Mouse (Mus musculus): ENCODE data around the gene Aurka.

- TF ChIP-seq CTCF (IDR thresholded peaks at IDR 0.05; ENCODE audit: low read depth, low read length) (no peak), POLR2A (IDR thresholded peaks at IDR 0.05; ENCODE audit: insufficient read depth, low read length) (no peak), EP300 (IDR thresholded peaks at IDR 0.05; ENCODE audit: insufficient read depth, low read depth, low read length) (no peak)
These were observed 33.9 kb upstream of the Aurka start for GRCm38 (mm10) chr2:172404239-172404638.
